Mouse (Mus musculus) hindbrain, embryonic 12.5 days (tissue): ENCODE results near the gene Papss2. TPM values are rescaled to one million over a fixed set of nuclear protein-coding genes. Genes with fewer than 3 reads are reported as not detected.

Experiments used
- ATAC-seq: fragments of 200-750 bp; cut with Nextera tagmentation; 2 replicates; pipeline ENCODE4 v1.8.0; 2017; ENCODE audit warnings: moderate TSS enrichment; ENCODE audit not compliant: low FRiP score
- H3K27ac ChIP-seq: fragments of 300-500 bp; sonication (generic); 2 replicates; pipeline ENCODE4 v1.5.1; 2016; ENCODE audit warnings: mild to moderate bottlenecking
- H3K27me3 ChIP-seq: fragments of 300-500 bp; sonication (generic); 2 replicates; pipeline ENCODE4 v1.6.1; 2016; ENCODE audit warnings: mild to moderate bottlenecking
- H3K36me3 ChIP-seq: fragments of 300-500 bp; sonication (generic); 2 replicates; pipeline ENCODE4 v1.6.1; 2016; ENCODE audit warnings: mild to moderate bottlenecking
- H3K4me1 ChIP-seq: fragments of 300-500 bp; sonication (generic); 2 replicates; pipeline ENCODE4 v1.6.1; 2016
- H3K4me2 ChIP-seq: fragments of 300-500 bp; sonication (generic); replicated peaks from 2 replicates; pipeline ENCODE4 v1.6.1; 2016; ENCODE audit warnings: mild to moderate bottlenecking
- H3K4me3 ChIP-seq: fragments of 300-500 bp; sonication (generic); 2 replicates; pipeline ENCODE4 v1.5.1; 2016; ENCODE audit warnings: mild to moderate bottlenecking
- H3K9ac ChIP-seq: fragments of 300-500 bp; sonication (generic); 2 replicates; pipeline ENCODE4 v1.6.1; 2016; ENCODE audit warnings: mild to moderate bottlenecking, moderate library complexity
- H3K9me3 ChIP-seq: fragments of 300-500 bp; sonication (generic); replicated peaks from 2 replicates; pipeline ENCODE4 v1.6.1; 2016; ENCODE audit warnings: mild to moderate bottlenecking
- WGBS: fragments of 180-500 bp; shearing (Covaris S2); methylation state at CpG from one replicate; pipeline ENCODE4 v1.1.7; 2016; 5-methylcytosine and 5-hydroxymethylcytosine counted together
- polyA plus RNA-seq: library from polyadenylated mRNA; unstranded; fragments of >200 nt; fragmentation: Nextera tagmentation; extraction: Ambion mirVana; gene quantifications from 2 replicates; pipeline ENCODE4 v1.2.1, GENCODE M21; 2016

Gene Papss2
- polyA plus RNA-seq, 1 experiment from 2014 or later = 5.7 TPM

GRCm38 (mm10) chr19:32626768-32627331 is 31.3 kb downstream of the Papss2 start:
- WGBS = 68% methylated on average over 13 of the region's 13 CpGs
- Histone ChIP-seq H3K27ac (no peak overlapping the region), H3K4me2 (no peak overlapping the region), H3K4me1 (no peaks in the 10 kb centered on the region), H3K27me3 (no peaks in the 10 kb centered on the region), H3K9ac (no peak overlapping the region), H3K4me3 (no peak overlapping the region), H3K36me3 (no peaks in the 10 kb centered on the region), H3K9me3 (no peaks in the 10 kb centered on the region)
- ATAC-seq = no peak

GRCm38 (mm10) chr19:32627631-32628030 is 32.0 kb downstream of the Papss2 start:
- 88% methylated on average over 4 of the region's 4 CpGs for WGBS
- ATAC-seq = no peak
- no peaks in the 10 kb centered on the region for H3K36me3 ChIP-seq
- no peak overlapping the region for H3K27ac ChIP-seq
- H3K4me1 ChIP-seq = no peaks in the 10 kb centered on the region
- no peaks in the 10 kb centered on the region for H3K9me3 ChIP-seq
- no peak overlapping the region for H3K4me3 ChIP-seq
- no peak overlapping the region for H3K4me2 ChIP-seq
- H3K9ac ChIP-seq = no peak overlapping the region
- H3K27me3 ChIP-seq = no peaks in the 10 kb centered on the region

GRCm38 (mm10) chr19:32628572-32629132 is 33.1 kb downstream of the Papss2 start:
- Histone ChIP-seq H3K9ac (no peak overlapping the region), H3K27me3 (no peaks in the 10 kb centered on the region), H3K9me3 (no peaks in the 10 kb centered on the region), H3K27ac (no peak overlapping the region), H3K4me2 (no peak overlapping the region), H3K4me3 (no peak overlapping the region), H3K4me1 (no peaks in the 10 kb centered on the region), H3K36me3 (no peaks in the 10 kb centered on the region)
- ATAC-seq = no peak
- 81% methylated on average over 7 of the region's 7 CpGs for WGBS

- H3K9ac ChIP-seq = no peak overlapping the region
These were observed 39.3 kb downstream of the Papss2 start for GRCm38 (mm10) chr19:32634916-32635315.

GRCm38 (mm10) chr19:32637357-32638275 is 42.0 kb downstream of the Papss2 start:
- no peak overlapping the region for H3K27ac ChIP-seq
- ATAC-seq = no peak

More at GRCm38 (mm10) chr19:32634916-32635315, 39.3 kb downstream of the Papss2 start:
- Histone ChIP-seq H3K27me3 (no peaks in the 10 kb centered on the region), H3K4me2 (no peak overlapping the region), H3K9me3 (no peaks in the 10 kb centered on the region), H3K36me3 (no peaks in the 10 kb centered on the region), H3K27ac (no peak overlapping the region), H3K4me3 (no peak overlapping the region), H3K4me1 (no peaks in the 10 kb centered on the region)
- WGBS = 60% methylated on average over 8 of the region's 8 CpGs
- no peak for ATAC-seq

GRCm38 (mm10) chr19:32638276-32638903 is 42.8 kb downstream of the Papss2 start:
- H3K9me3 ChIP-seq = no peaks in the 10 kb centered on the region
- H3K36me3 ChIP-seq = no peaks in the 10 kb centered on the region
- no peak for ATAC-seq
- H3K4me1 ChIP-seq = no peaks in the 10 kb centered on the region
- 59% methylated on average over 13 of the region's 13 CpGs for WGBS
- H3K4me2 ChIP-seq = no peak overlapping the region
- no peak overlapping the region for H3K9ac ChIP-seq
- H3K4me3 ChIP-seq = no peak overlapping the region
- no peak overlapping the region for H3K27ac ChIP-seq
- no peaks in the 10 kb centered on the region for H3K27me3 ChIP-seq

More at GRCm38 (mm10) chr19:32637357-32638275, 42.0 kb downstream of the Papss2 start:
- no peaks in the 10 kb centered on the region for H3K27me3 ChIP-seq
- no peaks in the 10 kb centered on the region for H3K4me1 ChIP-seq
- no peaks in the 10 kb centered on the region for H3K36me3 ChIP-seq
- no peak overlapping the region for H3K9ac ChIP-seq
- WGBS = 78% methylated on average over 16 of the region's 16 CpGs
- no peak overlapping the region for H3K4me3 ChIP-seq
- H3K9me3 ChIP-seq = no peaks in the 10 kb centered on the region
- no peak overlapping the region for H3K4me2 ChIP-seq

- no peak for ATAC-seq
- H3K27ac ChIP-seq = no peak overlapping the region
- no peak overlapping the region for H3K9ac ChIP-seq
- H3K9me3 ChIP-seq = no peaks in the 10 kb centered on the region
- H3K27me3 ChIP-seq = no peaks in the 10 kb centered on the region
- no peak overlapping the region for H3K4me2 ChIP-seq
- H3K4me1 ChIP-seq = no peaks in the 10 kb centered on the region
- WGBS = 93% methylated on average over 7 of the region's 7 CpGs
- H3K36me3 ChIP-seq = no peaks in the 10 kb centered on the region
- no peak overlapping the region for H3K4me3 ChIP-seq
These were observed 45.9 kb downstream of the Papss2 start for GRCm38 (mm10) chr19:32641535-32641934.

- no peak overlapping the region for H3K4me2 ChIP-seq
- no peaks in the 10 kb centered on the region for H3K9me3 ChIP-seq
- no peaks in the 10 kb centered on the region for H3K36me3 ChIP-seq
- H3K9ac ChIP-seq = no peak overlapping the region
- H3K4me1 ChIP-seq = no peaks in the 10 kb centered on the region
- H3K27ac ChIP-seq = no peak overlapping the region
- 71% methylated on average over 8 of the region's 8 CpGs for WGBS
- no peak overlapping the region for H3K4me3 ChIP-seq
- no peak for ATAC-seq
- H3K27me3 ChIP-seq = no peaks in the 10 kb centered on the region
These were observed 46.4 kb downstream of the Papss2 start for GRCm38 (mm10) chr19:32641995-32642394.

GRCm38 (mm10) chr19:32643642-32644041 is 48.1 kb downstream of the Papss2 start:
- Histone ChIP-seq H3K4me1 (peaks cover 8% of the 10 kb centered on the region), H3K9me3 (no peaks in the 10 kb centered on the region), H3K27ac (no peak overlapping the region), H3K9ac (no peak overlapping the region), H3K4me3 (no peak overlapping the region), H3K36me3 (no peaks in the 10 kb centered on the region), H3K27me3 (no peaks in the 10 kb centered on the region), H3K4me2 (no peak overlapping the region)
- no peak for ATAC-seq
- 87% methylated on average over 3 of the region's 3 CpGs for WGBS

GRCm38 (mm10) chr19:32645939-32646338 is 50.3 kb downstream of the Papss2 start:
- 91% methylated on average over 7 of the region's 7 CpGs for WGBS
- H3K36me3 ChIP-seq = no peaks in the 10 kb centered on the region
- H3K9ac ChIP-seq = no peak overlapping the region
- no peaks in the 10 kb centered on the region for H3K9me3 ChIP-seq
- no peak overlapping the region for H3K27ac ChIP-seq
- ATAC-seq = no peak
- H3K4me2 ChIP-seq = no peak overlapping the region
- peaks cover 8% of the 10 kb centered on the region for H3K4me1 ChIP-seq
- no peaks in the 10 kb centered on the region for H3K27me3 ChIP-seq
- H3K4me3 ChIP-seq = no peak overlapping the region

- ATAC-seq = no peak
- no peak overlapping the region for H3K4me3 ChIP-seq
- no peaks in the 10 kb centered on the region for H3K36me3 ChIP-seq
- 95% methylated on average over 3 of the region's 3 CpGs for WGBS
- H3K4me1 ChIP-seq = peaks cover 8% of the 10 kb centered on the region
- no peak overlapping the region for H3K27ac ChIP-seq
- no peaks in the 10 kb centered on the region for H3K27me3 ChIP-seq
- no peak overlapping the region for H3K9ac ChIP-seq
- no peaks in the 10 kb centered on the region for H3K9me3 ChIP-seq
- no peak overlapping the region for H3K4me2 ChIP-seq
These were observed 50.8 kb downstream of the Papss2 start for GRCm38 (mm10) chr19:32646382-32646781.

GRCm38 (mm10) chr19:32648019-32648571 is 52.5 kb downstream of the Papss2 start:
- Histone ChIP-seq H3K9ac (no peak overlapping the region), H3K4me2 (peak overlapping the region; percentile 17; the same call in 1 of the 2 replicates), H3K36me3 (no peaks in the 10 kb centered on the region), H3K4me3 (no peak overlapping the region), H3K27ac (no peak overlapping the region), H3K27me3 (no peaks in the 10 kb centered on the region), H3K4me1 (peaks cover 8% of the 10 kb centered on the region), H3K9me3 (no peaks in the 10 kb centered on the region)
- no peak for ATAC-seq
- 16% methylated on average over 10 of the region's 10 CpGs for WGBS
